Mouse (Mus musculus): Measurements from ENCODE around the gene Ptbp3. TPM values are rescaled to one million over a fixed set of nuclear protein-coding genes. Genes with fewer than 3 reads are reported as not detected.

The Ptbp3 gene
- polyA plus RNA-seq, 1 experiment = 10.9 TPM

GRCm38 (mm10) chr4:59471306-59471705, 77.9 kb downstream of the Ptbp3 start:
- Histone ChIP-seq H3ac (ENCODE audit: control insufficient read depth, insufficient read length, low read depth) (no peak overlapping the region), H3K27me3 (ENCODE audit: control insufficient read depth, insufficient read depth, insufficient read length) (no peaks in the 10 kb centered on the region), H3K36me3 (ENCODE audit: control insufficient read depth, insufficient read depth) (peaks cover 38% of the 10 kb centered on the region), H3K79me3 (ENCODE audit: low read depth) (no peaks in the 10 kb centered on the region), H3K79me2 (ENCODE audit: control insufficient read depth, insufficient read depth) (no peaks in the 10 kb centered on the region), H3K4me3 (ENCODE audit: insufficient read depth, poor library complexity, severe bottlenecking) (no peak overlapping the region)
- TF ChIP-seq CTCF (IDR thresholded peaks at IDR 0.05; ENCODE audit: control insufficient read depth, insufficient read depth, insufficient read length) (no peak), USF1 (IDR thresholded peaks at IDR 0.05; ENCODE audit: low read depth) (no peak), MYOG (IDR thresholded peaks at IDR 0.05; ENCODE audit: control insufficient read depth, extremely low read depth, insufficient read length) (no peak), FOSL1 (IDR thresholded peaks at IDR 0.05; ENCODE audit: insufficient read depth, low read length, poor library complexity, severe bottlenecking) (no peak), MYOD1 (IDR thresholded peaks at IDR 0.05; ENCODE audit: control insufficient read depth, insufficient read length, low read depth) (no peak), MAX (IDR thresholded peaks at IDR 0.05) (no peak), CEBPB (IDR thresholded peaks at IDR 0.05; ENCODE audit: low read depth) (no peak)

DNA sequence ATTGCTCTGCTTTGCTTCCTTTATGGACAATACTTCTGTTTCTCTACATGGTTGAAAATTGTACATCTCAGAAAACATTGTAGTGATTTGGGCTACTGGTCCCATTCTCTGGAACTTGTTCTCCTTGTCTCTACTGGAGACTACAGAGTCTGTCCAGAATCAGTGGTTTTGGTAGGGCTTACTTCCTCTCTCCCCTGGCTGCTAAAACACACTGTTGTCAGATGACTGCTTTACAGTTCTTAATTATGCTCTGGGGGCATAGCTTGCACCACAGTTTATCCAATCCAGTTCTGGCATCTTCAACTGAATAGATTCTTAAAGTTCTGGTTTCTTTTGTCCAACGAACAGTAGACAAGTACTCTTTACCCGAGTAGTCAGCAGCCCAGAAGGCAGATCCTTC, 83.7 kb downstream of the Ptbp3 start:
- no peaks in the 10 kb centered on the region for H3K79me2 ChIP-seq (ENCODE audit: control insufficient read depth, insufficient read depth)
- no peaks in the 10 kb centered on the region for H3K36me3 ChIP-seq (ENCODE audit: control insufficient read depth, insufficient read depth)
- TF ChIP-seq MYOD1 (IDR thresholded peaks at IDR 0.05; ENCODE audit: control insufficient read depth, insufficient read length, low read depth) = no peak
- TF ChIP-seq MYOG (IDR thresholded peaks at IDR 0.05; ENCODE audit: control insufficient read depth, extremely low read depth, insufficient read length) = no peak
- TF ChIP-seq USF1 (IDR thresholded peaks at IDR 0.05; ENCODE audit: low read depth) = no peak
- TF ChIP-seq CTCF (IDR thresholded peaks at IDR 0.05; ENCODE audit: control insufficient read depth, insufficient read depth, insufficient read length) = no peak
- no peak for TF ChIP-seq CEBPB (IDR thresholded peaks at IDR 0.05; ENCODE audit: low read depth)
- no peak for TF ChIP-seq MAX (IDR thresholded peaks at IDR 0.05)
- no peak for TF ChIP-seq FOSL1 (IDR thresholded peaks at IDR 0.05; ENCODE audit: insufficient read depth, low read length, poor library complexity, severe bottlenecking)
- H3K27me3 ChIP-seq (ENCODE audit: control insufficient read depth, insufficient read depth, insufficient read length) = no peaks in the 10 kb centered on the region
- H3ac ChIP-seq (ENCODE audit: control insufficient read depth, insufficient read length, low read depth) = no peak overlapping the region
- H3K4me3 ChIP-seq (ENCODE audit: insufficient read depth, poor library complexity, severe bottlenecking) = no peak overlapping the region
- no peaks in the 10 kb centered on the region for H3K79me3 ChIP-seq (ENCODE audit: low read depth)

DNA sequence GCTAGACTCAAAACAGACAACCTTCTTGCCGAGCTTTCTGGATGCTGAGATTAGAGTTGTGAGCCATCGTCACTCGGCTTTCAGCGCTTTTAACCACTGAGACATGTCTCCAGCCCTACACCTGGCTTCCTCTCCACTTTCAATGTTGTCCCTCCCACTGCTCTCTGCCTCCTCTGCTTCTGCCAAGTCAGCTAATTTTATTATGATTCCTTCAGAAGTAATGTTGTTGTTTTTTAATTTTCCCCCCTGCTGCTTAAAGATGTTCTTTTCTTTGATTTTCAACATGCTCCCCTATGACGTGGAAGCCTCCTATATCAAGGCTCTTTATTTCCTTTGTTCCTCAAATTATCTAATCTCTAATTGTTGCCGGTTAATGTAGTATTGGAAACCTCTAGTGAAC, 84.5 kb downstream of the Ptbp3 start:
- Histone ChIP-seq H3ac (ENCODE audit: control insufficient read depth, insufficient read length, low read depth) (no peak overlapping the region), H3K79me2 (ENCODE audit: control insufficient read depth, insufficient read depth) (no peaks in the 10 kb centered on the region), H3K27me3 (ENCODE audit: control insufficient read depth, insufficient read depth, insufficient read length) (no peaks in the 10 kb centered on the region), H3K4me3 (ENCODE audit: insufficient read depth, poor library complexity, severe bottlenecking) (no peak overlapping the region), H3K79me3 (ENCODE audit: low read depth) (no peaks in the 10 kb centered on the region), H3K36me3 (ENCODE audit: control insufficient read depth, insufficient read depth) (no peaks in the 10 kb centered on the region)
- TF ChIP-seq USF1 (IDR thresholded peaks at IDR 0.05; ENCODE audit: low read depth) = no peak
- no peak for TF ChIP-seq CTCF (IDR thresholded peaks at IDR 0.05; ENCODE audit: control insufficient read depth, insufficient read depth, insufficient read length)
- TF ChIP-seq MYOD1 (IDR thresholded peaks at IDR 0.05; ENCODE audit: control insufficient read depth, insufficient read length, low read depth) = no peak
- no peak for TF ChIP-seq MAX (IDR thresholded peaks at IDR 0.05)
- TF ChIP-seq FOSL1 (IDR thresholded peaks at IDR 0.05; ENCODE audit: insufficient read depth, low read length, poor library complexity, severe bottlenecking) = no peak
- no peak for TF ChIP-seq CEBPB (IDR thresholded peaks at IDR 0.05; ENCODE audit: low read depth)
- TF ChIP-seq MYOG (IDR thresholded peaks at IDR 0.05; ENCODE audit: control insufficient read depth, extremely low read depth, insufficient read length) = no peak

- no peak for TF ChIP-seq MYOD1 (IDR thresholded peaks at IDR 0.05; ENCODE audit: control insufficient read depth, insufficient read length, low read depth)
- TF ChIP-seq CTCF (IDR thresholded peaks at IDR 0.05; ENCODE audit: control insufficient read depth, insufficient read depth, insufficient read length) = no peak
- TF ChIP-seq FOSL1 (IDR thresholded peaks at IDR 0.05; ENCODE audit: insufficient read depth, low read length, poor library complexity, severe bottlenecking) = no peak
- no peak for TF ChIP-seq USF1 (IDR thresholded peaks at IDR 0.05; ENCODE audit: low read depth)
- TF ChIP-seq MYOG (IDR thresholded peaks at IDR 0.05; ENCODE audit: control insufficient read depth, extremely low read depth, insufficient read length) = no peak
- TF ChIP-seq CEBPB (IDR thresholded peaks at IDR 0.05; ENCODE audit: low read depth) = no peak
- no peak for TF ChIP-seq MAX (IDR thresholded peaks at IDR 0.05)
These were observed 86.7 kb downstream of the Ptbp3 start for GRCm38 (mm10) chr4:59462494-59462893.

DNA sequence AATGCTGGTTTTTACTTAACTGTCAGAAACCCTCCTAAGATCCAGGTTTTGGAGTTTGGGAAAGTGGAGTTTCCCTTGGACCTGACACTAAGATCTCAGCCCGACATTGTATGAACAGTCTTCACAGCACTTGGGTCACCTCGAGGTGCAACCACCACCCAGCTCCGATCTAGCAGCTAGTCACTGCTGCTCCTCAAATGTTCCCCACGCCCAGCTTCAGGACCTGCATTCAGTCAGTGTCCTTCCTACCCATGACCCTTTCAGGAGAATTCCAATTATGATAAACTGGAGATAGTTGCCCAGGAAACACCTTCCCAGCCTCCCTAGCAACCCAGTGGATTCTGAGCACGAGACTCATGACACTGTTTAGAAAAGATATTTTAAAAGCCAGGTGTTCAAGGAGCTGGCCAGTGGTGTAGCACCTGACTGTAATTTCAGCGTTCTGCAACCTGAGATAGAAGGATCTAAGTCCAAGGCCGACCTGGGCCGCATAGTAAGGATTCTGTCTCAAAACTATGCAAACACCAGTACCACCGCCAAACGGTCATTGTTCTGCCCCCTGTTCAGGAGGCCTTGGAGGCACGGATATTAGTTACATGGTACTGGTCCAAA, 87.9 kb downstream of the Ptbp3 start:
- H3K4me3 ChIP-seq (ENCODE audit: insufficient read depth, poor library complexity, severe bottlenecking) = no peak overlapping the region
- no peak for TF ChIP-seq MYOD1 (IDR thresholded peaks at IDR 0.05; ENCODE audit: control insufficient read depth, insufficient read length, low read depth)
- TF ChIP-seq MAX (IDR thresholded peaks at IDR 0.05) = no peak
- no peak for TF ChIP-seq MYOG (IDR thresholded peaks at IDR 0.05; ENCODE audit: control insufficient read depth, extremely low read depth, insufficient read length)
- TF ChIP-seq CEBPB (IDR thresholded peaks at IDR 0.05; ENCODE audit: low read depth) = no peak
- TF ChIP-seq CTCF (IDR thresholded peaks at IDR 0.05; ENCODE audit: control insufficient read depth, insufficient read depth, insufficient read length) = no peak
- no peak for TF ChIP-seq FOSL1 (IDR thresholded peaks at IDR 0.05; ENCODE audit: insufficient read depth, low read length, poor library complexity, severe bottlenecking)
- TF ChIP-seq USF1 (IDR thresholded peaks at IDR 0.05; ENCODE audit: low read depth) = no peak
- no peaks in the 10 kb centered on the region for H3K27me3 ChIP-seq (ENCODE audit: control insufficient read depth, insufficient read depth, insufficient read length)
- no peaks in the 10 kb centered on the region for H3K36me3 ChIP-seq (ENCODE audit: control insufficient read depth, insufficient read depth)
- no peak overlapping the region for H3ac ChIP-seq (ENCODE audit: control insufficient read depth, insufficient read length, low read depth)
- no peaks in the 10 kb centered on the region for H3K79me2 ChIP-seq (ENCODE audit: control insufficient read depth, insufficient read depth)
- H3K79me3 ChIP-seq (ENCODE audit: low read depth) = no peaks in the 10 kb centered on the region

More at GRCm38 (mm10) chr4:59462494-59462893, 86.7 kb downstream of the Ptbp3 start:
- H3K27me3 ChIP-seq (ENCODE audit: control insufficient read depth, insufficient read depth, insufficient read length) = no peaks in the 10 kb centered on the region
- no peaks in the 10 kb centered on the region for H3K79me3 ChIP-seq (ENCODE audit: low read depth)
- no peak overlapping the region for H3K4me3 ChIP-seq (ENCODE audit: insufficient read depth, poor library complexity, severe bottlenecking)
- H3K79me2 ChIP-seq (ENCODE audit: control insufficient read depth, insufficient read depth) = no peaks in the 10 kb centered on the region
- H3ac ChIP-seq (ENCODE audit: control insufficient read depth, insufficient read length, low read depth) = no peak overlapping the region
- no peaks in the 10 kb centered on the region for H3K36me3 ChIP-seq (ENCODE audit: control insufficient read depth, insufficient read depth)
